Mouse (Mus musculus) intestine, embryonic 14.5 days (tissue): ENCODE results near the gene Col10a1. TPM values are rescaled to one million over a fixed set of nuclear protein-coding genes. Genes with fewer than 3 reads are reported as not detected.

Source experiments
- ATAC-seq: fragments of 200-750 bp; cut with Nextera tagmentation; replicated peaks from 2 replicates; pipeline ENCODE4 v1.8.0; 2017; ENCODE audit warnings: low read depth, moderate number of reproducible peaks, moderate TSS enrichment, moderate library complexity; ENCODE audit not compliant: low FRiP score, low TSS enrichment
- DNase-seq: peaks from one replicate; pipeline ENCODE4 v3.0.0-alpha.2; 2018; ENCODE audit warnings: low spot score
- H3K27ac ChIP-seq: fragments of 300-500 bp; sonication (generic); 2 replicates; pipeline ENCODE4 v1.5.1; 2014; ENCODE audit warnings: low read depth, mild to moderate bottlenecking, control low read depth
- H3K27me3 ChIP-seq: fragments of 300-500 bp; sonication (generic); replicated peaks from 2 replicates; pipeline ENCODE4 v1.6.1; 2014; ENCODE audit warnings: low read length, control low read depth; ENCODE audit not compliant: control insufficient read depth, insufficient read depth
- H3K36me3 ChIP-seq: fragments of 300-500 bp; sonication (generic); 2 replicates; pipeline ENCODE4 v1.6.1; 2014; ENCODE audit warnings: low read length, control low read depth; ENCODE audit not compliant: control insufficient read depth, insufficient read depth
- H3K4me1 ChIP-seq: fragments of 300-500 bp; sonication (generic); replicated peaks from 2 replicates; pipeline ENCODE4 v1.6.1; 2014; ENCODE audit warnings: low read length, control low read depth, mixed read lengths; ENCODE audit not compliant: control insufficient read depth, insufficient read depth
- H3K4me2 ChIP-seq: fragments of 300-500 bp; sonication (generic); 2 replicates; pipeline ENCODE4 v1.6.1; 2014; ENCODE audit warnings: low read length
- H3K4me3 ChIP-seq: fragments of 300-500 bp; sonication (generic); 2 replicates; pipeline ENCODE4 v1.5.1; 2014; ENCODE audit warnings: low read depth, low read length, control low read depth, mixed read lengths
- H3K9ac ChIP-seq: fragments of 300-500 bp; sonication (generic); 2 replicates; pipeline ENCODE4 v1.6.1; 2014; ENCODE audit warnings: mild to moderate bottlenecking, low read length
- H3K9me3 ChIP-seq: fragments of 300-500 bp; sonication (generic); 2 replicates; pipeline ENCODE4 v1.6.1; 2016; ENCODE audit warnings: low read length, control low read depth; ENCODE audit not compliant: control insufficient read depth
- WGBS: fragments of 180-500 bp; shearing (Covaris S2); extraction: QIAGEN DNeasy Blood & Tissue Kit; methylation state at CpG from one replicate; pipeline ENCODE4 v1.1.7; 2014; 5-methylcytosine and 5-hydroxymethylcytosine counted together
- polyA plus RNA-seq: library from polyadenylated mRNA; unstranded; fragments of >200 nt; fragmentation: Nextera tagmentation; extraction: Ambion mirVana; gene quantifications from 2 replicates; pipeline ENCODE4 v1.2.1, GENCODE M21; 2014

Col10a1 gene
- polyA plus RNA-seq: 0.11 and 0.15 TPM in 2 replicates

DNA sequence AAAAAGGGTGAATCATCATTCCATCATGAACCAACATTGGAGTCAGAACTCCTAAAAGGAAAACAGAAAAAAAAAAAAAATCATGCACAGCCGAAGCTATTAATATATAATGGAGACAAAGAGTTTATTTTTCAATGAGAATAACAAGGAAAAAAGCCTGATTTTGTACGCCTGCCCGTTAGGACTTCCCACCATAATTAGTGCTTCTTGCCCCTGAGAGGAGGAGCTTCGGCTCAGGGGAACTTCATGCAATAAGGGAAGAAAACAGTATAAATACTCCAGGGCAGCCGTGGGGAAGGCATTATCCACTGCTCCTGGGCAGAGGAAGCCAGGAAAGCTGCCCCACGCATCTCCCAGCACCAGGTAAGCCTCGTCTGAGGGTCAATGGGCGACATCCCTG, at the start of gene Col10a1:
Gene Col10a1 (plus strand): TSS at position 301 of the 400 bp plus-strand sequence.
- no peaks in the 10 kb centered on the region for H3K9me3 ChIP-seq
- no peak within 1 kb of the TSS for H3K27ac ChIP-seq
- H3K4me3 ChIP-seq: no peak within 1 kb of the TSS
- no peak within 1 kb of the TSS for H3K9ac ChIP-seq
- ATAC-seq: no peak
- peaks cover 3% of the 10 kb centered on the region; the same call in 1 of the 2 replicates for H3K36me3 ChIP-seq
- WGBS: 71% methylated on average over 8 of the region's 8 CpGs
- DNase-seq: no peak
- no peak within 1 kb of the TSS for H3K4me2 ChIP-seq
- H3K27me3 ChIP-seq: no peaks in the 10 kb centered on the region
- H3K4me1 ChIP-seq: no peaks in the 10 kb centered on the region

GRCm38 (mm10) chr10:34341014-34341413, 48.8 kb upstream of the Col10a1 start:
- Histone ChIP-seq H3K4me3 (no peak overlapping the region), H3K4me2 (no peak overlapping the region), H3K36me3 (no peaks in the 10 kb centered on the region), H3K9ac (no peak overlapping the region), H3K27me3 (no peaks in the 10 kb centered on the region), H3K4me1 (no peaks in the 10 kb centered on the region), H3K27ac (no peak overlapping the region), H3K9me3 (no peaks in the 10 kb centered on the region)
- WGBS: 39% methylated on average over 6 of the region's 6 CpGs
- ATAC-seq (no peak), DNase-seq (no peak)

- no peaks in the 10 kb centered on the region for H3K9me3 ChIP-seq
- H3K27me3 ChIP-seq: no peaks in the 10 kb centered on the region
- no peak for ATAC-seq
- no peak overlapping the region for H3K27ac ChIP-seq
- H3K4me2 ChIP-seq: no peak overlapping the region
- H3K4me3 ChIP-seq: no peak overlapping the region
- H3K9ac ChIP-seq: no peak overlapping the region
- no peak for DNase-seq
- 76% methylated on average over 1 of the region's 1 CpGs for WGBS
- H3K36me3 ChIP-seq: no peaks in the 10 kb centered on the region
- no peaks in the 10 kb centered on the region for H3K4me1 ChIP-seq
Observed at GRCm38 (mm10) chr10:34341886-34342285, 47.9 kb upstream of the Col10a1 start.

- H3K9me3 ChIP-seq: no peaks in the 10 kb centered on the region
- DNase-seq: no peak
Observed at GRCm38 (mm10) chr10:34352166-34352565, 37.6 kb upstream of the Col10a1 start.

DNA sequence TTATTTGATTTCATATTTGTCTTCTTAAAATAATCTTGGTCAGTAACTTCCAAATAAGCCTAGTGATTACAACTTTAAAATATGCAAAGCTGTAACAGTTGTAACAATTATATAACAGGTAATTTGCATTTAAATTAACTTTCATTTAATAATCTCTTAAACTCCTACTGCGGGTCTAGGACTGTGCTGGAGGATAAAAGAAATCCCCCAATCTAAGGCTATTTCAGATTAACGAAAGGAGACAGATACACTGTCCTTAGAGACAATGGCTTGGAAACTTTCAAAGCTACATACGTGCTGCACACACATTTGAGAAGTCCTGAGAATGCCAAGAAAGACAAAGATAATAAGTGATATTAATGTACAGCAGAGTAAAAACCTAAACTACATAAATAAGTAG, 31.5 kb upstream of the Col10a1 start:
- Histone ChIP-seq H3K36me3 (no peaks in the 10 kb centered on the region), H3K4me2 (no peak overlapping the region), H3K4me1 (no peaks in the 10 kb centered on the region), H3K9me3 (no peaks in the 10 kb centered on the region), H3K27ac (no peak overlapping the region), H3K4me3 (no peak overlapping the region), H3K27me3 (no peaks in the 10 kb centered on the region), H3K9ac (no peak overlapping the region)
- 77% methylated on average over 3 of the region's 3 CpGs for WGBS
- DNase-seq: no peak
- no peak for ATAC-seq

More at GRCm38 (mm10) chr10:34352166-34352565, 37.6 kb upstream of the Col10a1 start:
- H3K4me1 ChIP-seq: no peaks in the 10 kb centered on the region
- no peak overlapping the region for H3K4me2 ChIP-seq
- no peaks in the 10 kb centered on the region for H3K27me3 ChIP-seq
- no peak overlapping the region for H3K9ac ChIP-seq
- WGBS: 82% methylated on average over 4 of the region's 4 CpGs
- H3K4me3 ChIP-seq: no peak overlapping the region
- no peak overlapping the region for H3K27ac ChIP-seq
- H3K36me3 ChIP-seq: no peaks in the 10 kb centered on the region
- no peak for ATAC-seq

DNA sequence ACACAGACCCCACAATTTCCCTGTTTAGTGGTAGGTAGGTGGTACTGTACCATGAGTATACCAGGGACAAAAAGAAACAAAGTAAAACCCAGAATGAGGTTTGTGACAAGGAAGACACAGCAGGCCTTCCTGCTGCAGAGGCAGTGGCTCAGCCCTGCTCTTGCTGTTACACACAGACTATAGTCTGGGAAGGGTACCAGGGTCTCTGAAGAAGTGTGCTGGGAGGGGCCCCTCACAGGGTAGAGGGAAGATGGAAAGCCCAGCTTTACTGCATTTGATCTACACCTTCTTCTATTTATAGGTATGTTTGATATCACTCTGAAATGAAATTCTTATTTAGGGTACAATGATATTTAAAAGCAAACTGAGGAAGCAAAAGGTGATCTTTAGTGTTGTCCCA, 26.0 kb upstream of the Col10a1 start:
- Histone ChIP-seq H3K4me1 (no peaks in the 10 kb centered on the region), H3K27ac (no peak overlapping the region), H3K27me3 (no peaks in the 10 kb centered on the region), H3K4me2 (no peak overlapping the region), H3K4me3 (no peak overlapping the region), H3K9ac (no peak overlapping the region), H3K36me3 (no peaks in the 10 kb centered on the region), H3K9me3 (no peaks in the 10 kb centered on the region)
- DNase-seq: no peak
- ATAC-seq: no peak

GRCm38 (mm10) chr10:34368138-34368537, 21.6 kb upstream of the Col10a1 start:
- no peak overlapping the region for H3K4me2 ChIP-seq
- H3K4me1 ChIP-seq: no peaks in the 10 kb centered on the region
- ATAC-seq (no peak), DNase-seq (no peak)
- H3K36me3 ChIP-seq: no peaks in the 10 kb centered on the region
- H3K4me3 ChIP-seq: no peak overlapping the region
- no peak overlapping the region for H3K27ac ChIP-seq
- no peak overlapping the region for H3K9ac ChIP-seq
- WGBS: 67% methylated on average over 5 of the region's 5 CpGs
- H3K27me3 ChIP-seq: no peaks in the 10 kb centered on the region
- H3K9me3 ChIP-seq: no peaks in the 10 kb centered on the region

- Histone ChIP-seq H3K27ac (no peak overlapping the region), H3K4me3 (no peak overlapping the region), H3K9me3 (no peaks in the 10 kb centered on the region), H3K4me2 (no peak overlapping the region), H3K27me3 (no peaks in the 10 kb centered on the region), H3K9ac (no peak overlapping the region), H3K4me1 (no peaks in the 10 kb centered on the region), H3K36me3 (no peaks in the 10 kb centered on the region)
- no peak for DNase-seq
- peak; percentile 81 for ATAC-seq
- WGBS: 67% methylated on average over 7 of the region's 7 CpGs
Observed at GRCm38 (mm10) chr10:34373332-34373731, 16.4 kb upstream of the Col10a1 start.

GRCm38 (mm10) chr10:34385636-34386035, 4.1 kb upstream of the Col10a1 start:
- H3K4me3 ChIP-seq: no peak overlapping the region
- H3K9me3 ChIP-seq: no peaks in the 10 kb centered on the region
- H3K27me3 ChIP-seq: no peaks in the 10 kb centered on the region
- H3K4me1 ChIP-seq: no peaks in the 10 kb centered on the region
- ATAC-seq (no peak), DNase-seq (no peak)
- H3K27ac ChIP-seq: no peak overlapping the region
- WGBS: 75% methylated on average over 5 of the region's 5 CpGs
- no peak overlapping the region for H3K9ac ChIP-seq
- no peaks in the 10 kb centered on the region for H3K36me3 ChIP-seq
- H3K4me2 ChIP-seq: no peak overlapping the region
